Mouse (Mus musculus): Measurements from ENCODE around the gene Tspan31. TPM values are rescaled to one million over a fixed set of nuclear protein-coding genes. Genes with fewer than 3 reads are reported as not detected.

Tspan31 gene
- polyA plus RNA-seq, 1 experiment from 2014 or later: 123 TPM

DNA sequence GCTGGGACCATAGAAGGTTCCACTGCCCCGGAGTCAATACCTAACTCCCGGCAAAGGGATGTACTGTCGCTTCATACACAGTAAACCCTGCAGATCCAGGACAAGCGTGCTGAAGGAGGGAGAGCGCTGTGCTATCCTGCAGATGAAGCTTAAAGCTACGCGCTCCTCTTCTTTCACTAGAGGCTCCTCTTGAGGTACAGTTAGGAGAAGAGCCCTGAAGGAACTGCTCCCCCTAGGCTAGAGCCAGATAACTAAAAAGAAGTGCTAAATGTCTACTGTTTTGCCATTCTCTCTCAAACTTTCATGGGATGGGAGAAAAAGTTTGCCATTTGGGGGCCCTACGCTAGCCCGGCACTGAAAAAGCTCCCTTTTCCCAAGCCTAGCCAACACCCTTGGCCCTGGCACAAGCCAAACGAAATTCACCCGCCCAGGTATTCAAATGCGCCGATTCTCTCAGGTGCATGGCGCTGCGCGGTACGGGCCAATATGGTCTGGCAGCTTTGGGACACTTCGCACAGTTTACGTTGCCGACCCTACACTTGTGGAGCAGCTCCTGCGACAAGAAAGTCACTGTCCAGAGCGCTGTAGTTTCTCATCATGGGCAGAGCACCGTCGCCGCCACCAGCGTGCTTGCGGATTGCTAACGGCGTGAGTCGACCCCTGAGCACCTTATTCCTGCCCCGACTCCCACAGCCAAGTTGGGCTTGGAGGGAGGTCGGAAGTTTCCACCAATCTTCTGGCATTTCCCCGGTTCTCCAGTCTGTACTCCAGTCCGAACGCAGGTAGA lies 21.3 kb downstream of the Tspan31 start:
- peaks cover 5% of the 10 kb centered on the region; the same call in 1 of the 2 replicates for H3K36me3 ChIP-seq
- peaks cover 44% of the 10 kb centered on the region for H3K27me3 ChIP-seq
- H3K4me1 ChIP-seq (replicated peaks): peaks cover 12% of the 10 kb centered on the region; the same call in 1 of the 2 replicates
- no peak overlapping the region; the same call in 1 of the 2 replicates for H3K9ac ChIP-seq
- H3K27ac ChIP-seq (replicated peaks): no peak overlapping the region
- H3K4me3 ChIP-seq: 0 out of 2 replicates have a peak overlapping the region, but pooled peaks have one; percentile 2
- H3K9me3 ChIP-seq: no peaks in the 10 kb centered on the region
- 7% methylated on average over 35 of the region's 35 CpGs for WGBS
- H3K4me2 ChIP-seq: no peak overlapping the region
- no peak for ATAC-seq (ENCODE audit: low FRiP score, low read depth)

DNA sequence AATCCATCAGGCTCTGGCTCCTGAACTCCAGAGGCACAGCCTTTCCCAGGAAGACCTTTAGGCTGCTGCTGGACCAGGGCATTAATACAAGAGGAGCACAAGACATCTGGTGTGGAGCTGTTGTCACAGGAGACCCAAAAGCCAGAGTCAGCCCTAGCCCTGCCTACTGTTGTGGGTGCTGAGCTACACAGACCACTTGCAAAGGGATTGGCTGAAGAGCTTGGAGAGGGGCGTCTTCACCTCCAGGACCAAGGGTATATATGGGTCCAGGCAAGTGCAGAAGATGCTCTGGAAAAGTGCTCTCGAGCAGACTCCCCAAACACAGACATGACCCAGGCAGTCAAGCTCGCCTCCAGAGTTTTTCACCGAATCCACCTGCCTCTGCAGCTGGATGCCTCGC lies 22.1 kb downstream of the Tspan31 start, which contains the start of gene Cyp27b1:
Gene Cyp27b1, plus strand, starts transcription at position 297 of the 400 bp plus-strand sequence.
- Histone ChIP-seq H3K4me2 (no peak within 1 kb of the TSS), H3K27ac (replicated peaks) (no peak within 1 kb of the TSS), H3K27me3 (peaks cover 44% of the 10 kb centered on the region), H3K4me3 (0 out of 2 replicates have a peak within 1 kb of the TSS, but pooled peaks have one; percentile 2), H3K9me3 (no peaks in the 10 kb centered on the region), H3K9ac (no peak within 1 kb of the TSS; the same call in 1 of the 2 replicates), H3K36me3 (0 out of 2 replicates have a peak, but pooled peaks cover 1% of the 10 kb centered on the region), H3K4me1 (replicated peaks) (peaks cover 12% of the 10 kb centered on the region)
- WGBS: 27% methylated on average over 5 of the region's 5 CpGs
- ATAC-seq (ENCODE audit: low FRiP score, low read depth): no peak

DNA sequence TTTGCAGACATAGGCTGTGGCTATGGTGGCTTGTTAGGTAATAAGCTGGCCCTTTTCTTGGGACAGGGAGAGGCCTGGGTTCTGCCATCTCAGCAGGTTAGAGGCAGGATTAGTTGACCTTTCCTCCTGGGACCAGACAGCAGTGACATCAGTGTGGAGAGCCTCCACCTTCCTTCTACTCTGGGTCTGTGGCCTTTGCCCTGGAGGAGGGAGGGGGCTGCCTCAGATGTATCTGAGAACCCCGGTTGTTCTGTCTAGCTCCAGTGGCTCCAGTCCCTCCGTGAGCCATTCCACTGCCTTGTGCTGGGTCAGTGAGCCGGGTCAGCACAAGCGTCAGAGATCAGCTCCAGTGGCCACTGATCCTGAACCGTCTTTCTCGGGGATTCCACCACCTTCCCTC lies 26.9 kb downstream of the Tspan31 start:
- no peak overlapping the region for H3K9ac ChIP-seq
- no peaks in the 10 kb centered on the region for H3K36me3 ChIP-seq
- WGBS: 78% methylated on average over 6 of the region's 6 CpGs
- peaks cover 14% of the 10 kb centered on the region for H3K4me1 ChIP-seq (replicated peaks)
- peaks cover 15% of the 10 kb centered on the region for H3K27me3 ChIP-seq
- no peak overlapping the region for H3K27ac ChIP-seq (replicated peaks)
- H3K4me3 ChIP-seq: no peak overlapping the region
- ATAC-seq (ENCODE audit: low FRiP score, low read depth): no peak
- H3K4me2 ChIP-seq: no peak overlapping the region
- H3K9me3 ChIP-seq: no peaks in the 10 kb centered on the region

DNA sequence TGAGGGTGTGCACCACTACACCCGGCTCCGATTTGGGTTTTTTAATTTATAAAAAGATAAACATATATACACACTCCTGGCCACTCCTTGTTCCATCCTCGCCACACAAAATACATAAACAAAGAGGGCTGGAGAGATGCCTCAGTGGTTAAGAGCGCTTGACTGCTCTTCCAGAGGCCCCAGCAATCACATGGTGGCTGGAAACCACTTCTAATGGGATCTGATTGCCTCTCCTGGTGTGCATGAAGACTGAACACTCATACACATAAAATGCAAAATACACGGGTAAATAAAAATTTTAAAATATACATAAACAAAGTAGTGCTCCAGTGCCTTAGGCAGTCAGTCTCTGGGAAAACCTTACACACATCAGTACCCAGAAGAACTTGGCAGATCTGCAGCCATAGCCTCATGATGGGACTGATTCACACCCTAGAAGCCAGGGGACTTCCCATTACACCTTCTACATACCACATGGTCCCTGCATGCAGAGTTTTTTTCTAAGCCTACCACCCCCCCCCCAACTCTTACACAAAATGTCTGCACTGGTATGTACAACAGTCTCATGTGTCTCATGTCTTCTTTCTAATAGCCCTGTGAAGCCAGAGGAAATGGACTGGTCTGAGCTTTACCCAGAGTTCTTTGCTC lies 27.5 kb downstream of the Tspan31 start:
- H3K9me3 ChIP-seq: no peaks in the 10 kb centered on the region
- peak overlapping the region; percentile 69; the same call in 1 of the 2 replicates for H3K9ac ChIP-seq
- no peaks in the 10 kb centered on the region for H3K36me3 ChIP-seq
- peaks cover 9% of the 10 kb centered on the region for H3K27me3 ChIP-seq
- H3K27ac ChIP-seq (replicated peaks): no peak overlapping the region
- 21% methylated on average over 5 of the region's 5 CpGs for WGBS
- peaks cover 14% of the 10 kb centered on the region for H3K4me1 ChIP-seq (replicated peaks)
- peak overlapping the region; percentile 69 for H3K4me3 ChIP-seq
- H3K4me2 ChIP-seq: peak overlapping the region; percentile 93
- 0 out of 2 replicates have a peak, but pooled peaks have one; percentile 7 for ATAC-seq (ENCODE audit: low FRiP score, low read depth)

DNA sequence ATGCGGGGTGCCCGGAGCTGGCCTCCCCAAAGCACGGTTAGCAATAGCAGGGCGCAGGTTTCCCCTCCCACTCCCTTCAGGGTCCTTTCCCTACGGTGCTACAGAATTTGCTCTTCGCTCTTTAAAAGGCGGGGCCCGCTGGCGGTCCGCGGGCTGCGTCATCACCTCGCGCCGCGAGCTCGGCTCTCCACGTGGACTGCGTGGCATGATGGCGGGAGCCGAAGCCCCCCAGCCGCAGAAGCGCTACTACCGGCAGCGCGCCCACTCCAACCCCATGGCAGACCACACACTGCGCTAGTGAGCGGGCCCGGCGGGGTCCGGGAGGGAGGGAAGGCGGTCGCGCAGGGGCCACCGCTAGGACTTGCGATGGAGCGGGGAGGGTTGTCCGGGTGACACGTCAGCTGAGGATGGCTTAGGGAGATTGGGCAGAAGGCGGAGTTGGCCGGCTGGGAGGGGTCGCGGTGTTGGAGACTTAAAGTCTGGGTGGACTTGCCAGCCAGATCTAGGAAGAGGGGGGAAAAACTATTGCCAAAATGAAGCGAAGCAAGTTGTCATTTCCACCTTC lies 28.2 kb downstream of the Tspan31 start:
- H3K27ac ChIP-seq (replicated peaks): peak overlapping the region; percentile 47
- peak overlapping the region; percentile 69 for H3K4me3 ChIP-seq
- ATAC-seq (ENCODE audit: low FRiP score, low read depth): peak; percentile 87
- H3K4me2 ChIP-seq: peak overlapping the region; percentile 93
- peaks cover 14% of the 10 kb centered on the region for H3K4me1 ChIP-seq (replicated peaks)
- H3K36me3 ChIP-seq: no peaks in the 10 kb centered on the region
- under 1% methylated on average over 44 of the region's 44 CpGs for WGBS
- no peaks in the 10 kb centered on the region for H3K9me3 ChIP-seq
- peaks cover 4% of the 10 kb centered on the region for H3K27me3 ChIP-seq
- peak overlapping the region; percentile 69 for H3K9ac ChIP-seq

DNA sequence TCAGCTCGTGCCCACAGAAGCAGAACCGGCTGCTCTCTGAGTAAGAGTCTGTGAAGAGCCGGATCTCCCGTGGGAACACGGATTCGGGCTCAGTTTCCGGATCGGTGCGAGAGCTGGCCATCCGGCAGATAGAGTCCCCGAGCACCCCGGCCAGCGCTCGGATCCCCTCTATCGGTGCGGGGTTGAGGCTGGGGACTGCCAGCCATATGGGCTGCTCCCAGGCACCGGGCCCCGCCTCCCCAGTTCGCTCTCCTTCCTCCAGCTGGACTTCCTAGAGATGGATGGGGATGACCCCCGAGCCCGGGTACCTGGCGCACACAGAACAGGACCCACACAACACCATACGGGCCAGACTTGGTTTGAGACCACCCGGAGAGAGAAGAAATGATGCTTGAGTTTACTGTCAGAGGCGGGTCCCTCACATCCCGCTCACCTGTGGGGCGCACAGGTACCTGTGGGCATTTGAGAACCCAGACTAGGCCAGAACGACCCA lies 28.7 kb downstream of the Tspan31 start, which contains the start of the genes Mettl1 and Eef1akmt3:
Gene Mettl1, plus strand, starts transcription at position 141 of the 493 bp plus-strand sequence.
Gene Eef1akmt3, minus strand, starts transcription at position 240 of the 493 bp plus-strand sequence.
- ATAC-seq (ENCODE audit: low FRiP score, low read depth): peak; percentile 73
- under 1% methylated on average over 28 of the region's 28 CpGs for WGBS
- H3K9ac ChIP-seq: peak within 1 kb of the TSS; percentile 69
- H3K27me3 ChIP-seq: peaks cover 4% of the 10 kb centered on the region
- H3K4me1 ChIP-seq (replicated peaks): peaks cover 14% of the 10 kb centered on the region
- no peaks in the 10 kb centered on the region for H3K9me3 ChIP-seq
- H3K4me3 ChIP-seq: peak within 1 kb of the TSS; percentile 69
- H3K4me2 ChIP-seq: peak within 1 kb of the TSS; percentile 93
- H3K27ac ChIP-seq (replicated peaks): peak within 1 kb of the TSS; percentile 47
- no peaks in the 10 kb centered on the region for H3K36me3 ChIP-seq

DNA sequence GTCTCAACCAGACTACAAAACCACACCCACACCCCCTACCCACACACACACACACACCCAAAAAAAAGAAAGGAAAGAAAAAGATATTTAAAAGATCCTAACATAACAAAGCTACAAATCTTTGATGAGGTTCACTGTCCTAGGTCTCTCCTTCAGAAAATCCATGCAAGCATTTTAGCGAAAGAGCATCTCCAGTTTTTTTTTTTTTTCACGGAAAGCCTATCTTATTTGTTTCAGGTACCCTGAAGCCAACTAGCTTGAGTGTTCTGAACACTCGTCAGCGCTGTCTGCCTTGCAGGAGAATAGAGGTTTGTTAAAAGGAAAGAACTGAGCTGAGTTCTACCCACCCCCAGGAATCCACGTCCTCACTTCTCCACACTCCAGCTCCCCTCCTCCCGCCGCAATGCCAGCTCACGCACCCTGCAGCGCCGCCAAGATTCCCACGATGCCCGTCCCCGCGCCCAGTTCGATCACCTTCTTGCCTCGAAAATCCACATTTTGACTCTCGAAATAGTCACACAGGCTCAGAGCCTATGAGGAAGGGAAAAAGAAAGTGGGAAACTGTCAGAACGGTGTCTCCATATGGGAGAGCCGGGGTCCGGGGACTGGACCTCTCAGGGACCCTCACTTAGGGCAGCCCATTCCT lies 29.4 kb downstream of the Tspan31 start:
- H3K27ac ChIP-seq (replicated peaks): peak overlapping the region; percentile 47; the same call in 1 of the 2 replicates
- peaks cover 4% of the 10 kb centered on the region for H3K27me3 ChIP-seq
- peaks cover 14% of the 10 kb centered on the region for H3K4me1 ChIP-seq (replicated peaks)
- WGBS: 1% methylated on average over 20 of the region's 20 CpGs
- no peaks in the 10 kb centered on the region for H3K9me3 ChIP-seq
- H3K4me3 ChIP-seq: peak overlapping the region; percentile 69
- peak overlapping the region; percentile 69 for H3K9ac ChIP-seq
- peak overlapping the region; percentile 93 for H3K4me2 ChIP-seq
- ATAC-seq (ENCODE audit: low FRiP score, low read depth): peak; percentile 3; the same call in 1 of the 2 replicates
- no peaks in the 10 kb centered on the region for H3K36me3 ChIP-seq

DNA sequence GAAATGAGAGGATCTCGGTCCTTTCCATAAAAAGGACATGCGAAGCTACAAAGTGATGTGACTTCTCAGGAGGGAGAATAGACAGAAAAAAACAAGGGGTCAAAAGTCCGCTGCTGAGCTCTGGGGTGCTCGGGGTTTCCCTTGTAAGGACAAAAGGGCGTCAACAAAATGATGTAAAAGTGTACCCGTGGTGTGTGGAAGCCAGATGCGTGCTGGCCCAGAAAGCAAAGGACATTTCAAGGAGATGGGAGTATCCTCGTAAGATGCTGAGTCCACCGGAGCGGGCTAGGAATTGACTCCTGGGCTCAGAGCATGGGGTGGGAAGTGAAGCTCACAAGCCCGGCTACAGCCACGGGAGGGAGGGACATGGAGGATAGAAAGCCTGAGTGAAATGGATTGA lies 32.4 kb downstream of the Tspan31 start:
- WGBS: 63% methylated on average over 12 of the region's 12 CpGs
- no peak overlapping the region for H3K4me2 ChIP-seq
- no peak for ATAC-seq (ENCODE audit: low FRiP score, low read depth)
- no peak overlapping the region for H3K27ac ChIP-seq (replicated peaks)
- H3K27me3 ChIP-seq: peaks cover 4% of the 10 kb centered on the region
- H3K36me3 ChIP-seq: no peaks in the 10 kb centered on the region
- H3K4me3 ChIP-seq: no peak overlapping the region
- no peak overlapping the region for H3K9ac ChIP-seq
- H3K9me3 ChIP-seq: no peaks in the 10 kb centered on the region
- peaks cover 11% of the 10 kb centered on the region for H3K4me1 ChIP-seq (replicated peaks)

DNA sequence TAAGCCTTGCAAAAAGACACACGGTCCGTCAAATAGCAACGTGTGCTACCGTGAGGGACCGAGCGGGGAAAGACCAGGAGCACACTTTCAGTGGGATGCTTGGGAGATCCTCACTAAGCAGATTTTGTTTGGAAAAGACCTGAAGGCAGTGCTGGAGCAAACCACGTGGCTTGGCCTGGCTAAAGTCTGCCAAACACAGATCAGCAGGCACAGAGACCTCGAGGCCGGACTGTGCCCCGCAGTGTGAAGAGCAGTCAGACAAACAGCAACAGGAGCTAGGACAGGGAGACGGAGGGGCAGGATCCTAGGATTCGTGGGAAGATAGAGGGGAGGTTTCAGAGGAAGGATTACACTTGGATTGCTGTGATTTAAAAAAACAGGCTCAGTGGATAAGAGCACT lies 33.8 kb downstream of the Tspan31 start:
- H3K36me3 ChIP-seq: no peaks in the 10 kb centered on the region
- 85% methylated on average over 12 of the region's 12 CpGs for WGBS
- H3K9ac ChIP-seq: no peak overlapping the region
- H3K27me3 ChIP-seq: peaks cover 4% of the 10 kb centered on the region
- no peak overlapping the region for H3K27ac ChIP-seq (replicated peaks)
- no peaks in the 10 kb centered on the region for H3K9me3 ChIP-seq
- H3K4me2 ChIP-seq: no peak overlapping the region
- H3K4me1 ChIP-seq (replicated peaks): peaks cover 6% of the 10 kb centered on the region; the same call in 1 of the 2 replicates
- no peak for ATAC-seq (ENCODE audit: low FRiP score, low read depth)
- no peak overlapping the region for H3K4me3 ChIP-seq

DNA sequence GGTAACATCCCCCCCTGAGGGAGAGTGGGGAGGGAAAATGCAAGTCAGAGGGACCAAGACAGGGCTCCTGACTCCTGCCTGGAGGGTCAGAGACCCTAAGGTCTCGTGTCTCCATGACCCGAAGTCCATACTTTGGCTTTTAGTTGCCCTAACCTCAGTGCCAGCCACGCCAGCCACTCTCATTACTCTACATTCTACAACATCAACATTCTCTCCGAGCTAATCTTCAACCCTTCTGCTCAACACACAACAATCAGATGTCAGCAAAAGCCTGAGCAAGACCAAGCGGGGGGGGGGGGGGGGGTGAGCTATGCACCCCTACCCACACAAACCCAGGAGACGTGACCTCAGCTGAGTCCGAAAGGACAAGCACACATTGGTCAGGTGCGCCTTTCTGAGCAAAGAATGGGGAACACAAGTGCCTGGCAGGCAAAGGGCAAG lies 36.7 kb downstream of the Tspan31 start:
- WGBS: 81% methylated on average over 8 of the region's 8 CpGs
- Histone ChIP-seq H3K36me3 (peaks cover 7% of the 10 kb centered on the region), H3K9me3 (no peaks in the 10 kb centered on the region), H3K27me3 (no peaks in the 10 kb centered on the region), H3K4me2 (no peak overlapping the region), H3K9ac (no peak overlapping the region), H3K4me1 (replicated peaks) (peaks cover 10% of the 10 kb centered on the region), H3K27ac (replicated peaks) (no peak overlapping the region), H3K4me3 (no peak overlapping the region)
- ATAC-seq (ENCODE audit: low FRiP score, low read depth): no peak
